Mouse (Mus musculus) T-cell, adult 2 months (primary cell): Measurements from ENCODE around the gene Tfip11.

Source experiments
- DNase-seq: peaks from one replicate; pipeline ENCODE4 v3.0.0; 2022; ENCODE audit warnings: low spot score

Gene Tfip11

GRCm38 (mm10) chr5:112320936-112321335 is 5.2 kb upstream of the Tfip11 start:
- no peak for DNase-seq

GRCm38 (mm10) chr5:112321376-112321775 is 4.8 kb upstream of the Tfip11 start:
- no peak for DNase-seq

DNA sequence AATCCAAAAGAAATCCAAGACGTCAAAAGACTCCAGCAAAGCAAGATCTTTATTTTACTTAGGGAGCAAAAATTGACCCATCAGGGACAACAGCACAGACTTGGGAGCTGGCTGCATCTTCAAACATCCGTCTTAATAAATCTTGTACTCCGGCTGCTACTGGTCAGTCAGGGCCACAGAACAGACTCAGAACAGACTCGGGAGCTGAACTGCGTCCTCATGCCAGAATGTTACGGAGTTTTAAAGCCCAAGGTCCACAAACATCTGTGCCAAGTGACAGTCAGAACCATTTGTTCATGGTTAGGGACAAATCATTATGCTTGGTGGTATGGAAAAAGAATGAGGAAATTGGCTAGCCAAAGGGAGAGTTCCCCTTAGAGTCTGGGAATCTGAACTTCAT is 2.9 kb upstream of the Tfip11 start:
- DNase-seq = no peak

DNA sequence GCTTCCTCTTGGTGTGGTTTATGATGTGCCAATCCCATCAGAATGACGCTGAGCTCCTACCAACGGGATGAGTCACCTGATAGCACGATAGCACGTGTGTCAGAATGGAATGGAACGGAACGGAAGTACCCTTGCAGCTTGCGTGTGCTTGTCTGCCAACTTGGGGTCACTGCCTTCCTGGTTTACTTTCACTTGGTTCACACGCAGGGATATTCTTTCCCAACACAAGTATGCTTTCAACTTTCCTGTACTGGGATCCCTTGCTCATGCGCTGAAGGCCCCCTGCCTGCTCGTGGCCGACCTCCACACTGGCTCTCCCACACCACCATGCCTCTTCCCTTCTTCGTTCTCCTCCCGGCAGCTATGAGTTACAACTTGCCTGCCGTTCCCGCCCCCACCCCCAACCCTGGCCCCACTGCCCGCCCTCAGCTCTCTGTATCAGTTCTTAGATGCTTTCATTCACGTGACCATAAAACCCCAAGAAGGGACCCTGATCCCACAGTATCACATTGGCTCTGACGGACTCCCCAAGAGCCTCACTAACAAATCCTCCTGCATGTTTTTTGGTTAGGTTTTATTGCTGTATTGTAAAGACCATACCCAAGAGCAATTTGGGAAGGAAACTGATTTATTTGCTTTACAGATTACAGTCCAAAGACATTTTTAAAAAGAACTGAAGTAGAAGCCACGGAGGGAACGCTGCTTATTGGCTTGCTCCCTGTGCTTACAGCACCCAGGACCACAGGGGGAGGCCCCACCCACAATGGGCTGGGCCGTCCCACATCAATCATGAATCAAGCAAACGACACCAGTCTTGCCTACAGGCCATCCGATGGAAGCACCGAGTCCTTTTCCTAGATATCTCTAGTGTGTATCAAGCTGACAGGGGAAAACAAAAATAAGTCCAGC is 1.3 kb upstream of the Tfip11 start:
- peak; percentile 78 for DNase-seq

DNA sequence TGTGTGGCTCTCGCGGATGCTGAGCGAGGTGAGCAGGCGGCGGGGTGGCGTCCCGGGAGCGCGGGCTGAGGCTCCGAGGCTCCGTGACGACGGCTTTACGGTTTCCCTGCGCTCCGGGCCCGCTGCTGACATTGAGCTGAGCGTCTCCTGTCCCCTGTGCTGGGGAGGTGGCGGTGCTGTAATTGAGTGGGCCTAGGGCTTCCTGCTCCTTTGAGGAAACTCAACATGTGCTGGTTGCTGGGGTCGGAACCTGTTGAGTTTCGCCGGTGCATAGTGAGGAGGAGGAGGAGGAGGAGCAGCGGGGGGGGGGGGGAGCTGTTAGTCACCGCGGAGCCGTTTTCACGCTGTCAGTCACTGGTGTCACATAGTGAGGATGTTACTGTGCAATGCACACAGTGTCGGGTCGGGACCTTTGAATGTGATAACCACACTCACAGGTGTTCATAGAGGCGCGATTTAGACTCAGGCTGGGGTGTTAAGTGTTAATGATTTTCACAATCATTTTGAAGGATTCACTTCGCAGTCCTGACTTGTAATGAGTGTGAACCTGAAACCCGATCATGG is 370 bp downstream of the Tfip11 start:
- no peak for DNase-seq

DNA sequence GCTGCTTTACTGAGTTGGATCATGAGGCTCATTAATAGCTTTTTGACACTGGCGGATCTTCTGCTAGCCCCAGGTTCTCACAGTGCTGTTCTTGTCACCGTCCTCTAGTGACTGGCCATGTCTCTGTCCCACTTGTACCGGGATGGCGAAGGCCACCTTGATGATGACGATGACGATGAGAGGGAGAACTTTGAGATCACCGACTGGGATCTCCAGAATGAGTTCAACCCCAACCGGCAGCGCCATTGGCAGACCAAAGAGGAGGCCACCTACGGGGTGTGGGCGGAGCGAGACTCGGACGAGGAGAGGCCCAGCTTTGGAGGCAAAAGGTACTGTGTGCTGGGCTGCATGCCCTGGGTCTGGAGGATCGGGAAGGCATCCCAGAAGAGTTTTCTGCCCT is 1.7 kb downstream of the Tfip11 start:
- DNase-seq = no peak

- no peak for DNase-seq
Observed at GRCm38 (mm10) chr5:112329805-112330564, 3.8 kb downstream of the Tfip11 start.

GRCm38 (mm10) chr5:112335473-112335872 is 9.3 kb downstream of the Tfip11 start:
- DNase-seq = peak; percentile 63

DNA sequence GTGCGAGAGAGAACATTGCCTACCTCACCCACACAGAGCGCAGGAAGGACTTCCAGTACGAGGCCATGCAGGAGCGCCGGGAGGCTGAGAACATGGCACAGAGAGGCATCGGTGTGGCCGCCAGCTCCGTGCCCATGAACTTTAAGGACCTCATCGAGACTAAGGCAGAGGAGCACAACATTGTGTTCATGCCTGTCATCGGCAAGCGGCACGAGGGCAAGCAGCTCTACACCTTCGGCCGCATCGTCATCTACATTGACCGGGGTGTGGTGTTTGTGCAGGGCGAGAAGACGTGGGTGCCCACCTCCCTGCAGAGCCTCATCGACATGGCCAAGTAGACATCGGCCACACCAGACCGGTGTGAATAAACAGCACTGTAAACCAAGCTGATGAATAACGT is 10.8 kb downstream of the Tfip11 start:
- DNase-seq = no peak

DNA sequence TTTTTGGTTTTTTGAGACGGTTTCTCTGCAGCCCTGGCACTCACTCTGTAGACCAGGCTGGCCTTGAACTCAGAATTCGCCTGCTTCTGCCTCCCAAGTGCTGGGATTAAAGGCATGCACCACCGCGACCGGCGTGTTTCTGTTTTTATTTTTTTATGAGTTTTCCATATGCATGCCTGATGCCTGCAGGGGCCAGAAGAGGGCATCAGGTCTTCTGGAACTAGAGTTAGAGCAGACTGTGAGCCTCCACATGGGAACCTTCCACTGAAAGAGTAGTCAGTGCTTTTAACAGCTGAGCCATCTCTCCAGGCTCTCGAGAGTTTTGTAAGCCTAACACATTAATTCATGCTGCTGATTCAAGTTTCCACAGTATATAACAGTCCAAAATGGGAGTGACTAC is 13.1 kb downstream of the Tfip11 start:
- DNase-seq = no peak

DNA sequence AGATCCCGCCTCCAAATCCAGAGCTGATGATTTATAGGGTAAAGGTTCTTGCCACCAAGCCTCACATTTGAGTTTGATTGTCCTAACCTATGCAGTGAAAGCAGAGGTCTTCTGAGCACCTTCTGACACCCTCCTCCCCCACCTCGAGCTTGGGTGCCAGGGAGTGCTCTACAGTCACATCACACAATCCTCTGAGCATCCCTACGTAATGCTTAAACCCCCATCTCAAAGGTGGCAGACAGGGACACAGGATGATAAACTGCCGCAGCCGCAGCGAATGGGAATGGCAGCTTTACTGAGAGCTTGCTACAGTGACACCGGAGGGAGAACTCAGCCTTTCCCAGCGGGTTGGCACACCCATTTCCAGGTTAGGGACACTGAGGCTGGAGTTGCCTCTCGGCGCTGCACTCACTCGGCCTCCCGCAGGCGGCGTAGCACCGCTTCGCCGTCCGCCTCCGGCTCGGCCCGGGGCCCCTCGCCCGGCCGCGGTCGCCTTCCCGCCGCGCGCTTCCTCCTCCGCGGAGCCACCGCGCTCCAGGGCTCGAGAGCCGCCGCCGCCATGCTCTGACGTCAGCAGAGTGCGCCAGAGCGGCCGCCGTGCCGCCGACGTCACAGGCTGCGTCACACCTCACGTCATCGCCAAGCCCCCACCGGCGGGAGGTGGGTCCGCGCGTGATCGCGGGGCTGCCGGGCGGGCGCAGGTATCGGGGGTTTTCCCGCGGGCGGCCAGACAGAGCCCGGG is 16.5 kb downstream of the Tfip11 start, which contains the start of the genes Srrd and Hps4:
Srrd (minus strand) TSS at position 578 of the 742 bp plus-strand sequence.
Hps4 (plus strand) TSS at position 621 of the 742 bp plus-strand sequence.
- DNase-seq = peak; percentile 91

DNA sequence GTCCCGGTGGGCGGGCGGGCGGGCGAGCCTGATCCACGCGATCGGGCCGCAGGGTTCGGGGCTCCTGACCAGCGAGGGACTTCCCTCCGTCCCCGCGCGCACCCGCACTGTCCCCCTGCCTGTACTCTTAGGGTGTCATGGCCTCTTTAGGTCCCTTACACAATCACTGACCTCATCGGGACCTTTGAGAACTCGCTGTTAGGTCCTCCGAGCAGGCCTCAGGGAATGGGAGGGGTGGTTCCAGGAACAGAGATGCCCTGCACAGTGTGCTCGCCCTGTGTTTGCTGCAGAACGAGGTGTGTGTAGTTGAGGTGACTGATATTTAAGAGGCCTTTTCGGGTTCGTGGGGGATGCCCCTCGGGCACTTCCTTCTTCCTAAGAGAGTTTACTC is 17.0 kb downstream of the Tfip11 start:
- no peak for DNase-seq

GRCm38 (mm10) chr5:112344092-112344960 is 18.2 kb downstream of the Tfip11 start:
- DNase-seq = no peak

- no peak for DNase-seq
Observed at GRCm38 (mm10) chr5:112346211-112346965, 20.2 kb downstream of the Tfip11 start.

- no peak for DNase-seq
Observed at GRCm38 (mm10) chr5:112349169-112349568, 23.0 kb downstream of the Tfip11 start.

DNA sequence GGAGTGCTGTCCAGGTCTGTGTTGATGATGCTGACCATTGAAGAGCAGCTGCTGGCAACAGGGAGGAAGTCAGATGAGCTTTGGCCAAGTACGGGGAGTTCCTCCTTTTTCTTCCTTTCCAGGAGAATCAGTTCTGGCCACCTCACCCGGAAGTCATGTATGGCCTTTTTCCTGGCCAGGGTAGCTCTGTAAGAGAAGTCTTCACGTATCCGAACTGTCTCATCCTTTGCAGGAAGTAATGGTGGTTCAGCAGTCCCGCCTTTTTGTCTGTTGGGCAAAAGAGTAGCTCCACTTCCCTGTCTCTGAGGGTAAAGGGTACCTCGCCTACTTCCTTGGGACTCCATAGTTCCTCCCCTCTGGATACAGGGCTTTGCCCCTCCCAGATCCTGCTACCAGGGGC is 29.3 kb downstream of the Tfip11 start:
- no peak for DNase-seq

- no peak for DNase-seq
Observed at GRCm38 (mm10) chr5:112355910-112356309, 29.8 kb downstream of the Tfip11 start, which contains the start of gene Gm6583. Gene Gm6583 (minus strand): TSS chr5:112356033.

GRCm38 (mm10) chr5:112356322-112356721 is 30.2 kb downstream of the Tfip11 start:
- no peak for DNase-seq

DNA sequence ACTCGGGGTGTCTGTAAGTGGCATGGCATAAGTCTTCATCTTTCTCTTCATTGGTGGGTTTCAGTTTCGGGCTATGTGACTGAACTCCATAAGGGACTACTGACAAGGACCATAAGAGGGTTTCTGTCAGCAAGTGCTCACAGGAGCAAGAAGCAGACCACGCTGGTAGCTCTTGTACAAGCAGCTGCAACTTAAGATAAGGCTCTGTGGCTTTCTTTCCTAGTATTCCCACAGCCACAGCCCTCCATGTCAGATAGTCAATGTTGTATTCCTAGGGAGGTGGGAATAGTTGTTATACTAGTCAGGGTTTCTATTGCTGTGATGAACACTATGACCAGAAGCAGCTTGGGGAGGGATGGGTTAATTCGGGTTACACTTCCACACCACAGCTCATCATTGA is 33.4 kb downstream of the Tfip11 start:
- DNase-seq = no peak

DNA sequence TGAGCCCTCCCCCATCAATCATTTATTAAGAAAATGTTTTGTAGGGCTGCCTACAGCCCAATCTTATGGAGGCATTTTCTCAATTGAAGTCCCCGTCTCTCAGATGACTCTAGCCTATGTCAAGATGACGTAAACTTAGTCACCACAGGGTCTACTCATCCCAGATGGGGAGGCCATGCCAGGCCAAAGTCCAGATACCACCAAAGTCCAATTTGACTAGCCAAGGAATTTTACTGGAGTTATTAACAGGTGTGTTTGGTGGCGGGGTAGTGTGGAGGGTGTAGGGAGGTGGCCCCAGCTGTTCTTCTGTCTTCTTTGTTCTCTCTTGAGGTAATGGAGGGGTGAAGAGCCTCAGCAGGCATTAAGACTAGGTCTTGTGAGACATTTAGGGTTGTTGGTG is 33.9 kb downstream of the Tfip11 start:
- no peak for DNase-seq
